Mouse (Mus musculus) brain, embryonic 14.5 days (tissue): ENCODE measurements around the gene Dmtf1. TPM values are rescaled to one million over a fixed set of nuclear protein-coding genes. Genes with fewer than 3 reads are reported as not detected.

Experiments
- DNase-seq: peaks from one replicate; pipeline ENCODE4 v3.0.0-alpha.2; 2011; ENCODE audit warnings: low read depth
- CTCF ChIP-seq: fragments of 200-500 bp; IDR thresholded peaks from 2 replicates; pipeline ENCODE4 v1.5.1; 2012; ENCODE audit warnings: inconsistent platforms, mild to moderate bottlenecking, moderate library complexity, borderline replicate concordance; ENCODE audit not compliant: insufficient read depth, insufficient read length; ENCODE audit errors: extremely low read depth
- POLR2A ChIP-seq: fragments of 200-500 bp; IDR thresholded peaks from 2 replicates; pipeline ENCODE4 v1.6.1; 2012; ENCODE audit warnings: mild to moderate bottlenecking, inconsistent platforms, borderline replicate concordance; ENCODE audit not compliant: poor library complexity, insufficient read depth, insufficient read length, severe bottlenecking; ENCODE audit errors: extremely low read depth
- polyA plus RNA-seq: library from polyadenylated mRNA; depleted of rRNA; stranded (reverse); fragments of >200 nt; gene quantifications from 2 replicates; pipeline ENCODE4 v1.2.3, GENCODE M21; 2012

Gene Dmtf1
- polyA plus RNA-seq, 1 experiment, result 76.0 TPM

DNA sequence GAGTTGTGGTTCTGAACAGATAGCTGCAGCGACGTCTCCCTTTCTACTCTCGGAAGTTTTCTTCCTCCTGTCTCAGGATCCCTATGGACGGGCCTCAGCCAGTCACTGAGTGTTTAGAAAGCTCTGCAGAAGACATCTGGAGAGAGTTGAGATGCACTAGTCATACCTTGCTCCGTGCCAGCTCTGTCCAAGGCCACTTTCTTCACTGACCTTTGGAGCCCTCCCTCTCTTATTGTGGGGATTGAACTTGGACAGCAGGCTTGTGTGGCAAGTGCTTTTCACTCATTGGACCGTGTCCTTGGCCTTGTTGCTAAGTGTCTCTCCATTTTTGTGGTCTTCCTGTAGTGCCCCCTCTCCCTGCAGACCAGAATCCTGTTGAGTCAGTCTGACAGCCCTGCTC is 54.8 kb downstream of the Dmtf1 start:
- TF ChIP-seq CTCF, result no peak
- DNase-seq, result no peak

DNA sequence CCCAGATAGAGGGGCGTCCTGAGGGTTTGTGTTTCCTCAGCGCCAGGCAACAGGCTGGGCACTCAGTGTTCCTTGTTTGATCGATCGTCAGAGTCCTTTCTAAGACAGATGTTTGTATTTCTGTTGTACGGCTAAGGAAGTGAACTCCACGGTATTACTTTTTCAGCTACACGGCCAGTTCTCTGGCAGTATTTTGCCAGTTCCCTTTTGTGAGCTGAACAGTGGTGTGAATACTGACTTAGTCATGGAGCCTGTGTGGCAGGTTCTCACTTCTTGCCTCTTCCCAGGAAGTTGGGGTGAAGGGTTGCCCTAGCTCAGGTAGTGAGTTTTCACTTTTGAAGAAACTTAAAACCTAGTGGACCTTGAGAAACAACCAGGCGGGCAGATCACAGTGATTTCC is 57.6 kb downstream of the Dmtf1 start:
- TF ChIP-seq POLR2A, result no peak
- TF ChIP-seq CTCF, result no peak
- DNase-seq, result no peak

DNA sequence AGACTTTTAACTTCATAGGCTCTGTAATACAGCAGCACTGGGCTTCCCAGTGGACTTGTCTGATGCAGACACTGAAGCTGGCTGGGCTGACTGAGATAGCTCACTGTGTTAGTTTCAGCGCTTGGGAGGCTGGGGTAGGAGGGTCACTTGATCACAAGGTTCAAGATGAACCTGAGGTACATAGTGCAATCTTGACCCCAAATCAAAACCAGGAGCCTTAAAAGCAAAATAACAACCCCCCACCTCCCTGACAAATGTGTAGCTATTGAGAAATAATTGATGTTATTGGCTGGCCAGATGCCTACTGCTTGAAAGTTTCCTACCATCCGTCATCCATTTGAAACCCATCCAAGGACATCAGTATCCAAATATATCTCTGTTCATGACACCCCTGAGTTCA is 58.9 kb downstream of the Dmtf1 start:
- DNase-seq, result no peak
- TF ChIP-seq CTCF (no peak), POLR2A (no peak)

DNA sequence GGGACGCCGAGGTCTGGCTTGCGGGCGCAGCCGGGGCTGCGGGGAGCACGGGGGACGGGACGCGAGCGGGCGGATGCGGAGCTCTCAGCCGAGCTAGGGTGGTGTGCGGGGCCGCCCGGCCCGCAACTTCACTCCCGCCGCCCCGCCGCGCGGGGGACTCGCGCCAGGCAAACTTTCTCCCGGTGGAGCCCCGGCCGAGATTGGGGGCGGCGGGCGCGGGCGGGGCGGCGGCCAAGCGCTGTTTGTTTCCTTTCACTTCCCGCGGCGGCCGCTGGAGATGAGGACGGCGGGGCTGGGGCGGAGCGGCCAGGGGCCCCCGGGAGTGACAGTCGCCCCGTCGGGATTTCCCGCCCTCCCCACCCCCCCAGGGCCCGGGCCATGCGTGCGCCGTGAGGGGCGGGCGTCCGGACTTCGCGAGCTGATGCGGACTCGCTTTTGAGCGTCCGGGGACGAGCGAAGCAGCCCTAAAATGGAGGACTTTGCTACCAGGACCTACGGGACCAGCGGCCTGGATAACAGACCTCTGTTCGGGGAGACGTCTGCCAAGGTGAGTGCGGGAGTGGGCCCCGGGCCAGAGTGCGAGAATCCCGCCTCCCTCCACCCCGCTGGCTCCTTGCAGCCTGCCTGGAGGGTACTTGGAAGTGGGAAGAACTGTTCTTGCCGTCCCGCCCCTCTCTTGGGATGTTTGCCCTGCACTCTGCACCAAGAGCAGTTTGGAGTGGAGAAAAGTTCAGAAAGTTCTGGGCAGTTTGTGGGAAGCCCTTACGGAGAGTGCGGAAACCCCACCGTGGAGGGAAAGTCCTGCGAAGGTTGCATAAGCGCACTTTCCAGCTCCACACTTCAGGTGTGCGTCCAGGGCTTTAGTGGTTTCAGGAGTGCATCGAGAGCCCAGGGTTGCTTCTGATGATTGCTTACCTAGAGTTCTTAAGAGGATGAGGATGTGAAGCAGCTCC is 60.5 kb downstream of the Dmtf1 start:
- TF ChIP-seq CTCF (no peak), POLR2A (no peak)
- peak; percentile 51 for DNase-seq

DNA sequence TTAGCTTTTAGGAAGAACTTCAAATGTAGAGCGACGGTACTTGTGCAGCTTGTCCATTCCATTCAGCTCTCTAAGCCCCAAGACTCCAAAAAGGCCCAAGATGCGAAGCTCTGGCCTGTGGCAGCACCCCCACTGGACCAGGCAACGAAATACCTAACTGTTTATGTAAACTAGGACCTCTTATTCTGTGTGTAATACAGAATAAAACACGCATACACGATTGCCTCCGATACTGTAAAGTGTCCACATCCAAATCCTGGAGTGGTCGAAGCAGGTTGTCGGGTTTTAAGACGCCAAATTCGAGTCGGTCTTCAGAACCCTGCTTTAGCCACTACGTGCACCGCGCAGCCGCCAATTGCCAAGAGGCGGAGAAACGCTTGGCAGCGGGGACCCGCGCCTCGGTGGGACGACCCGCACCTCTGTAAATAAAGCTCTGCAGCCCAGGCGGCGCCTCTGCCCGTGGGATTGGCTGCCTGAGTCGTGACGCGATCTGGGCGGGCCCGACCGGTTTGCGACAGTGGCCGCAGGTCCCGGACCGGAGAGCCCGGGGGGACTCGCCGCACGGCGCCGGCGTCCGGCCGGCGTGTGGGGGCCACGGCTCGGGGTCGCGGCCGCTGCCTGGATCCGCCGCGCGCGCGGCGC is 61.2 kb downstream of the Dmtf1 start, which contains the start of gene Tmem243:
TSS of gene Tmem243 (plus strand) at position 462 of the 642 bp plus-strand sequence.
- TF ChIP-seq CTCF (no peak), POLR2A (peak; percentile 78)
- peak; percentile 96 for DNase-seq

DNA sequence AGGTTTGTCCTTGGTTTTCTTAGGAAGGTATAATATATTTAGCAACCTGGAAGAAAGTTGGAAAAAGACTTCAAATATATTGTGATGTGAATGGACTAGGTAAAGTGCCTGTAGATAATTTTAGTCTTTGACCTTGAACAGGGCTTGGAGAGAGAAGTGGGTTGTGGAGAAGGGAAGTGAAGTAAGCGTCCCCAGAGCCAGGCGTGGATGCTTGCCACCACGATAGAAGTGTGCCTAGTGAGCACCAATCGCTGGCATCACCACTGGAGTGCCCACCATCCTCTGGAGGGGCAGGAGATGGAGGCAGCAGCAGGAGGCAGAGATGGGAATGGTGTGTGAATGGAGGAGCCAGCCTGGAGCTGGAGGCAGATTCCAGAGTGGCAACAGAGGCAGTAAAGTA is 68.1 kb downstream of the Dmtf1 start:
- no peak for DNase-seq

DNA sequence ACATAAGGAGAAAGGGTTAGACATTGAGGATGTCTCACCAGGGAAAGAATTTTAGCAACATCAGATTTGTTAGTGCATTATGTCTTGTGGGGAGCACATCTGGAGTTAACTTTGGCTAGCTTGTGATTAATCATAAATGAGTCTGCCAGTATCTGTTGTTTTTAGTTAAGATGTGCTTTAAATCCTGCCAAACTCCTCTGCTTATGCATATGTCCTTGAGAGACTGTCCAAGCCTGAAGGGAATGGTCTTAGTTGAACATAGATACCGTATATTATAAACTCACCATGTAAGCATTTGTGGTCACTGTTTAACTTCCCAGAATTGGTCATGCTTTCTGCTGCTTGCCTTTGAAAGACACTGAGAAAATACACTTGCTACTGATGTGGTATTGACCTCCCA is 68.9 kb downstream of the Dmtf1 start:
- DNase-seq, result no peak
- TF ChIP-seq POLR2A, result no peak
- no peak for TF ChIP-seq CTCF

More for the DNA sequence above, 68.1 kb downstream of the Dmtf1 start:
- TF ChIP-seq POLR2A (no peak), CTCF (no peak)

DNA sequence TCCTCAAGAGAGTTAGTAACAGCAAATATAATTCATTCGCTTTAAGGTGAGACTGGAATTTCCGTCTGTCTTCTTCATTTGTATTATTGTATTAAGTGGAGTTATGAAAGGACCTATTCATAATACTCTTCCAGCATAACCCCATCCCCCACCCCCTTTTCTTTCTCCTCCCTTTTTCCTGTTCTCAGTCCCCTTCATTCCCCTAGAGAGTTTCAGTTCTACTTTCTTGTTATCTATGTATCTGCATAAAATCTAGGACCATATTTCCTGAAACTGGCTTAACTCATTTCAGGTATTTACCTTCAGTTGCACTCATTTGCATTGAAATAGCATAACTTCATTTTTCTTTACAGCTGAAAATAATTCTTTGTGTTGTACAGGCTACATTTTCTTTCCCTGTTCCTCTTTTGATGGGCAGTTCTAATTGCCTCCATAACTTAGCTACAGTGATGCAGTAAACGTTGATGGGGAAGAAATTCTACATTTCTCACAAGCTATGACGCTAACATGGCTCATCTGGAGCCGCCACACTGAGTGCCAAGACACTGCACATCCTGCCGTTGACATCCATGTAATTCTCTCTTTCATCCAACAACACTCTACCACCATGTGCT is 71.0 kb downstream of the Dmtf1 start:
- DNase-seq, result no peak
- no peak for TF ChIP-seq CTCF
- TF ChIP-seq POLR2A, result no peak

DNA sequence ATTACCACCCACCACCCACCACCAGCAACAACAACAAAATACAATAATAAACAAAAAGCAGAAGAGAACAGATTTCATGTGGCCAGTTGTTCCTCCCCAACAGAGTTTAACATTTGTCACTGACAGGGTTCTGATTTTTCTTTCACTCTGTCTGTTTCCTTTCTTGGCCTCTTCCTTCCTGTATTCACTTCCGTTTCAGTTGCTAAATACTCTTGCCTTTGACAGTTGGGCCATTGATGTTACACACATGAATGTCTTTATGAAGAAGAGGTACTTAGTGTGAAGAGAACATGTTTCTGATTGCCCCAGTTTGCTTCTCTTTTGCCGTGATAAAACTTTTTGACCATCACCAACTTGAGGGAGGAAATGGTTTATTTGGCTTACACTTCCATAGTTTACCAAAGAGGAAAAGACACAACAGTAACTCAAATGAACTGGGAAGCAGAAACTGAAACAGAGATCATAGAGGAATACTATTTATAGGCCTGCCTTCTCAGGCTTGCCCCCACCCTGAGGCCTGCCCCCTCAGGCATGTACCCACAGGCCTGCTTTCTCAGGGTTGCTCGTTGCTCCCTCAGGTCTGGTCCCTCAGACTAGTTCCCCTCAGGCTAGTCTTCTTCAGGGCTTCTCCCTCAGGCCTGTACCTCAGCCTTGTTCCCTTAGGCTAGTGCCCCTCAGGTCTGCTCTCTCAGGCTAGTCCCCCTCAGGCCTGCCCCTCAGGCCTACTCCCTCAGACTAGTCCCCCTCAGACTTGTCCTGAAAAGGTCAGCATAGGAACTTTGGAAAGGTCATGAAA is 74.5 kb downstream of the Dmtf1 start:
- no peak for DNase-seq
- TF ChIP-seq POLR2A, result no peak
- no peak for TF ChIP-seq CTCF

DNA sequence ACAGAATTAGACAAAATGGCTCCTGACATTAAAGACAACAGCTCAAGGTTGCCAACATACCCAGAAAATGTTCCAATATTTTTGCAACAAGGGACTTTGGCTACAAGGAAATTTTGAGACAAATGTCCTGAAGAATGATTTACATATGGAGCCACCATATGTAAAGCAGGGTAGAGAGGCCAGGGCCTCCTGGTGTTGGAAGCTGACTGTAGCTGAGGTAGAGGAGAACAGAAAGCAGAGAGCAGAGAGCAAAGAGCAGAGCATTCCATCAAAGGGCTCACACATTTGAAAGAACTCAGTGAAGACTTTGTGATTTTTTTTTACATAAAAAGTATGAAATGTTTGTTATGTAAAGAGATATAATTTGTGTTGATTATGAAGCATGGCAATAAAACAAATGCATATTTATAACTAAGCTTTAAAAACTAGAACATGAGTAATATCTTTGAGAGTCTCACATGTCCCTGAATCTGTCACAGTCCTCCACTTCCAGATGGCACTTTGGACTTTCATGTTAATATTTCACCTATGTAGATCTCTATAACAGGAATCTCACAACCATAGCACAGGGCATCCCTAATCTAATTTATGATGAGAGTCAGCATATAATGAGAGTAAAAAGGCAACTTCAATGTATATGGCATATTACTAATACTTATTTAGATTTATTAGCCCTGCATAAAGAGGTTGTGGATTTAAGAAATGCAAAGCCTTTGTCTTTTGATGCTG is 81.6 kb downstream of the Dmtf1 start:
- no peak for DNase-seq
- TF ChIP-seq POLR2A (no peak), CTCF (no peak)
